Mouse (Mus musculus) G1E (cell line): Measurements from ENCODE around the gene Ksr1. TPM values are rescaled to one million over a fixed set of nuclear protein-coding genes. Genes with fewer than 3 reads are reported as not detected.

Experiments
- ATAC-seq: 2 replicates; pipeline ENCODE4 v1.8.0; 2016; ENCODE audit warnings: mild to moderate bottlenecking; ENCODE audit not compliant: insufficient number of reproducible peaks, poor library complexity, low FRiP score, severe bottlenecking; ENCODE audit errors: extremely low read depth
- DNase-seq: peaks from one replicate; pipeline ENCODE4 v3.0.0; 2012; ENCODE audit warnings: low spot score
- H3K27me3 ChIP-seq: 2 replicates; pipeline ENCODE4 v1.6.1; 2012; ENCODE audit warnings: mild to moderate bottlenecking, low read length, inconsistent platforms; ENCODE audit not compliant: insufficient read depth
- H3K36me3 ChIP-seq: replicated peaks from 2 replicates; pipeline ENCODE3; 2012; ENCODE audit warnings: mild to moderate bottlenecking, inconsistent platforms
- H3K4me1 ChIP-seq: 2 replicates; pipeline ENCODE4 v1.6.1; 2012; ENCODE audit warnings: low read depth, low read length, inconsistent platforms, mixed read lengths; ENCODE audit not compliant: insufficient read depth
- H3K4me3 ChIP-seq: 2 replicates; pipeline ENCODE4 v1.5.1; 2012; ENCODE audit warnings: low read depth, mild to moderate bottlenecking, inconsistent platforms, low read length, moderate library complexity, mixed read lengths
- H3K9me3 ChIP-seq: replicated peaks from 2 replicates; pipeline ENCODE4 v1.6.1; 2012; ENCODE audit warnings: inconsistent platforms
- CTCF ChIP-seq: IDR thresholded peaks from 2 replicates; pipeline ENCODE4 v1.5.1; 2012; ENCODE audit warnings: low read depth, low read length, inconsistent platforms, mixed read lengths
- GATA1 ChIP-seq: IDR thresholded peaks from 2 replicates; pipeline ENCODE4 v1.6.1; 2012; ENCODE audit warnings: borderline replicate concordance, low read length, inconsistent platforms, mixed read lengths
- GATA2 ChIP-seq: IDR thresholded peaks from 2 replicates; pipeline ENCODE4 v1.6.1; 2012; ENCODE audit warnings: low read depth, low read length, inconsistent platforms, borderline replicate concordance
- POLR2AphosphoS5 ChIP-seq: IDR thresholded peaks from 2 replicates; pipeline ENCODE4 v1.6.1; 2012; ENCODE audit warnings: low read depth, low read length, inconsistent platforms; ENCODE audit not compliant: insufficient replicate concordance
- TAL1 ChIP-seq: conservative IDR thresholded peaks from 2 replicates; pipeline ENCODE4 v1.6.1; 2012; ENCODE audit warnings: low read depth, low read length, inconsistent platforms, mixed read lengths
- polyA plus RNA-seq: library from polyadenylated mRNA; stranded (reverse); fragments of >175 nt; gene quantifications from 2 replicates; pipeline ENCODE4 v1.2.3, GENCODE M21; 2012
- total RNA-seq, 2 experiments: library from RNA; stranded (forward) in 1 of 2; stranded (reverse) in 1 of 2; fragments of 200-1000 nt in 1 of 2; fragments of >200 nt in 1 of 2; fragmentation: Nextera tagmentation in 1 of 2; gene quantifications; 2 replicates each; pipeline ENCODE4 v1.2.3; 2014 to 2017

Gene Ksr1
- total and polyA plus RNA-seq, 3 experiments, result 3.3 to 9.0 (median 3.8) TPM

GRCm38 (mm10) chr11:79139878-79140510 is 6.2 kb downstream of the Ksr1 start:
- no peak for TF ChIP-seq CTCF
- no peak for TF ChIP-seq POLR2AphosphoS5
- no peak for TF ChIP-seq GATA2
- no peak for TF ChIP-seq GATA1
- no peak for TF ChIP-seq TAL1
- Histone ChIP-seq H3K27me3 (peaks cover 17% of the 10 kb centered on the region), H3K9me3 (peaks cover 4% of the 10 kb centered on the region), H3K4me3 (no peak overlapping the region), H3K4me1 (peaks cover 20% of the 10 kb centered on the region), H3K36me3 (no peaks in the 10 kb centered on the region)
- DNase-seq (no peak), ATAC-seq (no peak)

- peaks cover 4% of the 10 kb centered on the region for H3K9me3 ChIP-seq
- H3K4me1 ChIP-seq, result peaks cover 20% of the 10 kb centered on the region
- no peak for ATAC-seq
- no peaks in the 10 kb centered on the region for H3K36me3 ChIP-seq
- H3K27me3 ChIP-seq, result peaks cover 16% of the 10 kb centered on the region; the same call in 1 of the 2 replicates
- no peak for DNase-seq
- TF ChIP-seq GATA1, result no peak
- no peak for TF ChIP-seq CTCF
- TF ChIP-seq GATA2, result no peak
- H3K4me3 ChIP-seq, result no peak overlapping the region
Observed at GRCm38 (mm10) chr11:79138621-79139020, 7.6 kb downstream of the Ksr1 start.

GRCm38 (mm10) chr11:79137245-79137644 is 9.0 kb downstream of the Ksr1 start:
- DNase-seq (no peak), ATAC-seq (no peak)
- Histone ChIP-seq H3K4me1 (peaks cover 14% of the 10 kb centered on the region), H3K9me3 (peaks cover 4% of the 10 kb centered on the region), H3K4me3 (no peak overlapping the region), H3K27me3 (peaks cover 15% of the 10 kb centered on the region), H3K36me3 (no peaks in the 10 kb centered on the region)
- TF ChIP-seq GATA2, result no peak

GRCm38 (mm10) chr11:79135685-79136360 is 10.4 kb downstream of the Ksr1 start:
- Histone ChIP-seq H3K4me3 (no peak overlapping the region), H3K36me3 (no peaks in the 10 kb centered on the region), H3K9me3 (peaks cover 4% of the 10 kb centered on the region), H3K4me1 (peaks cover 5% of the 10 kb centered on the region; the same call in 1 of the 2 replicates), H3K27me3 (peaks cover 19% of the 10 kb centered on the region)
- no peak for TF ChIP-seq GATA1
- no peak for TF ChIP-seq GATA2
- TF ChIP-seq TAL1, result no peak
- no peak for TF ChIP-seq CTCF
- TF ChIP-seq POLR2AphosphoS5, result no peak
- DNase-seq (no peak), ATAC-seq (no peak)

- DNase-seq, result no peak
- Histone ChIP-seq H3K27me3 (peaks cover 20% of the 10 kb centered on the region), H3K9me3 (peaks cover 4% of the 10 kb centered on the region), H3K36me3 (no peaks in the 10 kb centered on the region), H3K4me1 (peaks cover 3% of the 10 kb centered on the region; the same call in 1 of the 2 replicates), H3K4me3 (no peak overlapping the region)
- ATAC-seq, result no peak
- TF ChIP-seq POLR2AphosphoS5 (no peak), GATA1 (no peak)
Observed at GRCm38 (mm10) chr11:79135105-79135503, 11.1 kb downstream of the Ksr1 start.

GRCm38 (mm10) chr11:79134416-79135104 is 11.6 kb downstream of the Ksr1 start:
- H3K4me1 ChIP-seq, result peaks cover 3% of the 10 kb centered on the region; the same call in 1 of the 2 replicates
- H3K27me3 ChIP-seq, result peaks cover 25% of the 10 kb centered on the region
- ATAC-seq (no peak), DNase-seq (no peak)
- no peak overlapping the region for H3K4me3 ChIP-seq
- no peak for TF ChIP-seq CTCF
- TF ChIP-seq GATA1, result no peak
- TF ChIP-seq POLR2AphosphoS5, result no peak
- TF ChIP-seq TAL1, result no peak
- no peak for TF ChIP-seq GATA2
- H3K9me3 ChIP-seq, result peaks cover 4% of the 10 kb centered on the region
- no peaks in the 10 kb centered on the region for H3K36me3 ChIP-seq

- peaks cover 3% of the 10 kb centered on the region; the same call in 1 of the 2 replicates for H3K4me1 ChIP-seq
Observed at GRCm38 (mm10) chr11:79133961-79134360, 12.2 kb downstream of the Ksr1 start.

More at GRCm38 (mm10) chr11:79133961-79134360, 12.2 kb downstream of the Ksr1 start:
- H3K9me3 ChIP-seq, result peaks cover 4% of the 10 kb centered on the region
- no peak for ATAC-seq
- no peaks in the 10 kb centered on the region for H3K36me3 ChIP-seq
- no peak for DNase-seq
- H3K27me3 ChIP-seq, result peaks cover 28% of the 10 kb centered on the region
- H3K4me3 ChIP-seq, result no peak overlapping the region
- TF ChIP-seq GATA1, result no peak
- TF ChIP-seq GATA2, result no peak
- no peak for TF ChIP-seq CTCF
- TF ChIP-seq TAL1, result no peak
- TF ChIP-seq POLR2AphosphoS5, result no peak
